In the genomic region with DNA sequence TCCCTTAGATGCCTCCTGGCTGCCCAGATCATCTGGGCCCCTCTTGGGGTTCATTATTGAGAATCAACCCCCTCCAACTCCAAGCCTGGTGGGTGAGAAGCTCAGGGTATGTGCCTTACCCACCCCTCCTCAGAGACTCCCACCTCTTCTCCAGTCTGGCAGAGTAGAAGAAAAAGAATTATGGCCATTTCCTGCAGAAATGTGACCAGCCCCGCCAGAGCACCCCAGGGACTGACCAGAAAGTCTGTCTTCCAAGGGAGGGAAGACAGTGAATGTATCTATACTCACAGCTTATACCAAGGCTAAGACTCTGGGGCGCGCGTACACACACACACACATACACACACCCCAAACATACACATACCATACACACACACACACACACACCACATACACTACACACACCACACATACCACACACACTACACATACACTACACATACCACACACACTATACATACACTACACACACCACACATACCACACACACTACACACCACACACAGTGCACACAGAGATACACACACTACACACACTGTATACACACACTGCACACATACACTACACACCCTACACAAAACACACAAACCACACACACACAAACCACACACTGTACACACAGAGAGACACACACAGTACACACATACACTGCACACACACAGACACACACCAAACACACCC, we compare ENCODE assay signal across 8 mouse cellular contexts. TPM values are rescaled to one million over a fixed set of nuclear protein-coding genes. Genes with fewer than 3 reads are reported as not detected.
DNase-seq lines count a peak whose midpoint lies in the region; ATAC-seq and TF ChIP-seq lines count a peak whose summit lies in the region.

No protein-coding gene starts in this region.

- H3K27me3 ChIP-seq in embryonic facial prominence, embryonic 14.5 days (replicated peaks; ENCODE audit: control insufficient read depth, insufficient read depth, low read length), result no peaks in the 10 kb centered on the region
- no peaks in the 10 kb centered on the region for H3K27me3 ChIP-seq in intestine, embryonic 14.5 days (replicated peaks; ENCODE audit: control insufficient read depth, insufficient read depth, low read length)
- H3K27me3 ChIP-seq in myocyte (ENCODE audit: control insufficient read depth, insufficient read depth, insufficient read length), result no peaks in the 10 kb centered on the region
- no peaks in the 10 kb centered on the region for H3K27me3 ChIP-seq in forebrain, embryonic 14.5 days (replicated peaks; ENCODE audit: control insufficient read depth, insufficient read depth, low read length)

- peak overlapping the region; percentile 45 for H3K9ac ChIP-seq in embryonic facial prominence, embryonic 14.5 days (ENCODE audit: low read depth, low read length)
- H3K9ac ChIP-seq in intestine, embryonic 14.5 days (ENCODE audit: low read length), result peak overlapping the region; percentile 39; the same call in 1 of the 2 replicates
- H3K9ac ChIP-seq in forebrain, embryonic 14.5 days (ENCODE audit: low read length), result no peak overlapping the region

- 69% methylated on average over 4 of the region's 4 CpGs for WGBS in lung, adult 2 months
- WGBS in embryonic facial prominence, embryonic 14.5 days, result 79% methylated on average over 4 of the region's 4 CpGs
- 73% methylated on average over 4 of the region's 4 CpGs for WGBS in intestine, embryonic 14.5 days
- WGBS in forebrain, embryonic 14.5 days, result 96% methylated on average over 4 of the region's 4 CpGs

- no peak for TF ChIP-seq POLR2A in lung, adult 2 months (IDR thresholded peaks at IDR 0.05; ENCODE audit: borderline replicate concordance, extremely low read depth, low read depth, low read length)
- TF ChIP-seq POLR2A in myocyte (IDR thresholded peaks at IDR 0.05; ENCODE audit: insufficient read length, low read depth), result peak; percentile 14

- H3K4me2 ChIP-seq in embryonic facial prominence, embryonic 14.5 days (ENCODE audit: low read depth, low read length), result peak overlapping the region; percentile 82
- H3K4me2 ChIP-seq in intestine, embryonic 14.5 days (ENCODE audit: low read length), result peak overlapping the region; percentile 94
- peak overlapping the region; percentile 94 for H3K4me2 ChIP-seq in myocyte (ENCODE audit: low read depth)
- H3K4me2 ChIP-seq in forebrain, embryonic 14.5 days (ENCODE audit: low read length), result no peak overlapping the region

- H3K27ac ChIP-seq in embryonic facial prominence, embryonic 14.5 days (replicated peaks; ENCODE audit: low read depth, low read length), result peak overlapping the region; percentile 91
- peak overlapping the region; percentile 86 for H3K27ac ChIP-seq in intestine, embryonic 14.5 days (ENCODE audit: low read depth)
- H3K27ac ChIP-seq in forebrain, embryonic 14.5 days (ENCODE audit: low read depth, low read length), result no peak overlapping the region

- peak overlapping the region; percentile 4 for H3K4me3 ChIP-seq in lung, adult 2 months (replicated peaks; ENCODE audit: extremely low read depth, low read depth, low read length)
- peak overlapping the region; percentile 87 for H3K4me3 ChIP-seq in embryonic facial prominence, embryonic 14.5 days (ENCODE audit: low read depth, low read length)
- H3K4me3 ChIP-seq in intestine, embryonic 14.5 days (ENCODE audit: low read depth, low read length), result peak overlapping the region; percentile 91; the same call in 1 of the 2 replicates
- H3K4me3 ChIP-seq in myocyte, result peak overlapping the region; percentile 15
- H3K4me3 ChIP-seq in forebrain, embryonic 14.5 days (ENCODE audit: low read depth, low read length), result no peak overlapping the region

- no peak for ATAC-seq in embryonic facial prominence, embryonic 14.5 days (ENCODE audit: low read depth)
- ATAC-seq in intestine, embryonic 14.5 days (replicated peaks; ENCODE audit: low FRiP score, low TSS enrichment, low read depth), result no peak
- no peak for ATAC-seq in forebrain, embryonic 14.5 days

- peaks cover 12% of the 10 kb centered on the region for H3K36me3 ChIP-seq in embryonic facial prominence, embryonic 14.5 days (ENCODE audit: control insufficient read depth, insufficient read depth, low read length)
- H3K36me3 ChIP-seq in intestine, embryonic 14.5 days (ENCODE audit: control insufficient read depth, insufficient read depth, low read length), result peaks cover 21% of the 10 kb centered on the region
- no peaks in the 10 kb centered on the region for H3K36me3 ChIP-seq in myocyte (ENCODE audit: control insufficient read depth, insufficient read depth)
- H3K36me3 ChIP-seq in forebrain, embryonic 14.5 days (ENCODE audit: control insufficient read depth, insufficient read depth, low read length), result no peaks in the 10 kb centered on the region

- peaks cover 21% of the 10 kb centered on the region for H3K4me1 ChIP-seq in lung, adult 2 months (ENCODE audit: control insufficient read depth, insufficient read depth, low read length)
- peaks cover 32% of the 10 kb centered on the region for H3K4me1 ChIP-seq in embryonic facial prominence, embryonic 14.5 days (ENCODE audit: control insufficient read depth, insufficient read depth, low read length)
- peaks cover 44% of the 10 kb centered on the region for H3K4me1 ChIP-seq in intestine, embryonic 14.5 days (replicated peaks; ENCODE audit: control insufficient read depth, insufficient read depth, low read length)
- H3K4me1 ChIP-seq in forebrain, embryonic 14.5 days (ENCODE audit: control insufficient read depth, insufficient read depth, low read length), result peaks cover 10% of the 10 kb centered on the region

- H3K9me3 ChIP-seq in embryonic facial prominence, embryonic 14.5 days (ENCODE audit: control insufficient read depth, low read length), result no peaks in the 10 kb centered on the region
- no peaks in the 10 kb centered on the region for H3K9me3 ChIP-seq in intestine, embryonic 14.5 days (ENCODE audit: control insufficient read depth, low read length)
- no peaks in the 10 kb centered on the region for H3K9me3 ChIP-seq in forebrain, embryonic 14.5 days (replicated peaks; ENCODE audit: control insufficient read depth, low read length)

- DNase-seq in lung, adult 2 months, result no peak
- no peak for DNase-seq in lung, postnatal 10 days
- DNase-seq in embryonic facial prominence, embryonic 14.5 days (ENCODE audit: low spot score), result no peak
- no peak for DNase-seq in intestine, embryonic 14.5 days (ENCODE audit: low spot score)
- no peak for DNase-seq in thymus, postnatal 10 days (ENCODE audit: low spot score in 2 of 2)
- DNase-seq in cerebellum, postnatal 36 days, result no peak
- no peak for DNase-seq in forebrain, embryonic 14.5 days (ENCODE audit: low spot score)

- no peak overlapping the region for H3ac ChIP-seq in myocyte (ENCODE audit: control insufficient read depth, insufficient read length)

- H3K79me2 ChIP-seq in myocyte (ENCODE audit: control insufficient read depth, insufficient read depth), result peaks cover 38% of the 10 kb centered on the region

- TF ChIP-seq CTCF in lung, adult 2 months (IDR thresholded peaks at IDR 0.05; ENCODE audit: insufficient read depth, low read length), result no peak

TF ChIP-seq in myocyte, 11 proteins besides CTCF, POLR2A, EP300 and RAD21 (continues in another document):
- TF ChIP-seq E2F4 (IDR thresholded peaks at IDR 0.05; ENCODE audit: insufficient read depth) (no peak), SRF (IDR thresholded peaks at IDR 0.05; ENCODE audit: control insufficient read depth, insufficient read length, low read depth) (no peak), USF1 (IDR thresholded peaks at IDR 0.05; ENCODE audit: low read depth) (no peak), MYOG (IDR thresholded peaks at IDR 0.05; ENCODE audit: control insufficient read depth in 1 of 3, insufficient read depth in 1 of 3, insufficient read length in 2 of 3, low read depth in 2 of 3) (no peak), CEBPB (IDR thresholded peaks at IDR 0.05; ENCODE audit: insufficient read depth, poor library complexity, severe bottlenecking) (no peak), POLR2AphosphoS2 (IDR thresholded peaks at IDR 0.05; ENCODE audit: insufficient read length, low read depth) (no peak), MYOD1 (IDR thresholded peaks at IDR 0.05; ENCODE audit: control insufficient read depth in 1 of 3, insufficient read length in 2 of 3, low read depth in 2 of 3) (no peak)

RNA-seq across cellular contexts. Expression of a gene that starts 3.4 kb away (rescaled TPM):
- 24.2 and 32.1 TPM in 2 replicates for polyA plus RNA-seq in lung, adult 2 months (2012; rRNA removed)
- polyA plus RNA-seq in embryonic facial prominence, embryonic 14.5 days (2014; fragmentation: Nextera tagmentation; extraction: Ambion mirVana), result 54.5 and 59.6 TPM in 2 replicates
- polyA plus RNA-seq in intestine, embryonic 14.5 days (2014; fragmentation: Nextera tagmentation; extraction: Ambion mirVana), result 31.9 and 35.5 TPM in 2 replicates
- polyA plus RNA-seq in myocyte (2012; fragmentation: generic; extraction: Trizol), result 5.5 TPM
- polyA plus RNA-seq in forebrain, embryonic 14.5 days (2014; fragmentation: Nextera tagmentation; extraction: Ambion mirVana), result 5.9 and 7.8 TPM in 2 replicates

RNA-seq across cellular contexts. Expression of a gene that starts 13.5 kb away (rescaled TPM):
- 20.5 and 22.8 TPM in 2 replicates for polyA plus RNA-seq in lung, adult 2 months (2012; rRNA removed)
- polyA plus RNA-seq in embryonic facial prominence, embryonic 14.5 days (2014; fragmentation: Nextera tagmentation; extraction: Ambion mirVana), result 46.8 and 56.5 TPM in 2 replicates
- polyA plus RNA-seq in intestine, embryonic 14.5 days (2014; fragmentation: Nextera tagmentation; extraction: Ambion mirVana), result 65.4 and 69.9 TPM in 2 replicates
- 22.1 TPM for polyA plus RNA-seq in myocyte (2012; fragmentation: generic; extraction: Trizol)
- polyA plus RNA-seq in forebrain, embryonic 14.5 days (2014; fragmentation: Nextera tagmentation; extraction: Ambion mirVana), result 51.1 and 52.1 TPM in 2 replicates

RNA-seq across cellular contexts. Expression of a gene that starts 29.4 kb away (rescaled TPM):
- 113 and 130 TPM in 2 replicates for polyA plus RNA-seq in lung, adult 2 months (2012; rRNA removed)
- polyA plus RNA-seq in embryonic facial prominence, embryonic 14.5 days (2014; fragmentation: Nextera tagmentation; extraction: Ambion mirVana), result 110 and 119 TPM in 2 replicates
- 151 and 155 TPM in 2 replicates for polyA plus RNA-seq in intestine, embryonic 14.5 days (2014; fragmentation: Nextera tagmentation; extraction: Ambion mirVana)
- polyA plus RNA-seq in myocyte (2012; fragmentation: generic; extraction: Trizol), result 110 TPM
- polyA plus RNA-seq in forebrain, embryonic 14.5 days (2014; fragmentation: Nextera tagmentation; extraction: Ambion mirVana), result 118 and 129 TPM in 2 replicates

RNA-seq across cellular contexts. Expression of a gene that starts 42.6 kb away (rescaled TPM):
- polyA plus RNA-seq in lung, adult 2 months (2012; rRNA removed), result 332 and 372 TPM in 2 replicates
- 18.6 and 20.0 TPM in 2 replicates for polyA plus RNA-seq in embryonic facial prominence, embryonic 14.5 days (2014; fragmentation: Nextera tagmentation; extraction: Ambion mirVana)
- polyA plus RNA-seq in intestine, embryonic 14.5 days (2014; fragmentation: Nextera tagmentation; extraction: Ambion mirVana), result 11.4 and 11.8 TPM in 2 replicates
- polyA plus RNA-seq in myocyte (2012; fragmentation: generic; extraction: Trizol), result 0.06 TPM
- 2.6 and 3.5 TPM in 2 replicates for polyA plus RNA-seq in forebrain, embryonic 14.5 days (2014; fragmentation: Nextera tagmentation; extraction: Ambion mirVana)

RNA-seq across cellular contexts. Expression of a gene that starts 56.0 kb away (rescaled TPM):
- 1.8 and 1.9 TPM in 2 replicates for polyA plus RNA-seq in lung, adult 2 months (2012; rRNA removed)
- polyA plus RNA-seq in embryonic facial prominence, embryonic 14.5 days (2014; fragmentation: Nextera tagmentation; extraction: Ambion mirVana), result 0.65 and 0.69 TPM in 2 replicates
- 0.96 TPM in 1 of 2 replicates, not detected in the other for polyA plus RNA-seq in intestine, embryonic 14.5 days (2014; fragmentation: Nextera tagmentation; extraction: Ambion mirVana)
- polyA plus RNA-seq in myocyte (2012; fragmentation: generic; extraction: Trizol), result 0.73 TPM
- not detected in 2 replicates for polyA plus RNA-seq in forebrain, embryonic 14.5 days (2014; fragmentation: Nextera tagmentation; extraction: Ambion mirVana)
